Mouse (Mus musculus) liver, adult (tissue): ENCODE results near the gene Olfr972.
"Not testable (repeated sequence)": the region's sequence is repeated elsewhere in the genome, so short reads cannot be mapped to it uniquely, and the experiment has no call there.

Experiments
- GATA4 ChIP-seq: IDR thresholded peaks from 2 replicates; pipeline ENCODE4 v1.6.1; 2014; ENCODE audit warnings: mild to moderate bottlenecking, low read length; ENCODE audit not compliant: insufficient replicate concordance

Olfr972 gene

GRCm38 (mm10) chr9:39866122-39866521 is at the start of gene Olfr972:
Gene Olfr972 (plus strand): TSS chr9:39866422.
- TF ChIP-seq GATA4 = no peak

DNA sequence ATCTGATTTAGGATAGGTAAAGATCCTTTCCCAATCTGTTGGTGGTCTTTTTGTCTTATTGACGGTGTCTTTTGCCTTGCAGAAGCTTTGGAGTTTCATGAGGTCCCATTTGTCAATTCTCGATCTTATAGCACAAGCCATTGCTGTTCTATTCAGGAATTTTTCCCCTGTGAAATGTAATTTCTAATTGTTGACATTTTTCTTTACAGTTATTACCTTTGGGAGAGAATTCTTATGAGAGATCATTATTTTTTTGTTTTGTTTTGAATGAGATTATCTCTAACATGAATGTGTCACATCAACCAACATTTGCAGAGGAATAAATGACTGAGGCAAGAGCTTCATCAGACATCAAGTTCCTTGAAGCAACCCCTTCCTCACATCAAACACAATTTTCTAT is 29.6 kb upstream of the Olfr972 start, which contains the start of gene Olfr971:
Gene Olfr971, plus strand, starts transcription at position 301 of the 400 bp plus-strand sequence.
- TF ChIP-seq GATA4 = not testable (repeated sequence)

- no peak for TF ChIP-seq GATA4
Measured at GRCm38 (mm10) chr9:39905106-39905505, 38.9 kb downstream of the Olfr972 start.

DNA sequence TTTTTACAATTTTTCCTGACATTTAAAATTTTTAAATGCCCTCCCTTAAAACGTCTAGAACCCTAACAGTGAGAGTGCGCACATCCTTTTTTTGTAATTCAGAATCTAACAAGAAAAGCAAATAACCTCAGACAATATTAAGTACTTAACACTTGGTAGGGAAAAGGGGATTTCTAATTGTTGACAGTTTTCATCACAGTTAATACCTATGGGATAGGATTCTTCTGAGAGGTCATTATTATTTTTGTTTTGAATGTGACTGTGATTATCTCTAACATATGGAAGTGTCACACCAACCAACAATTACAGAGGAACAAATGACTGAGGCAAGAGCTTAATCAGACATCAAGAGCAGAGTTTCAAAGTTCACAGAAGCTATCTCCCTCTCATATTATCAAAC is 40.8 kb downstream of the Olfr972 start, which contains the start of gene Olfr229:
Gene Olfr229, plus strand, starts transcription at position 301 of the 400 bp plus-strand sequence.
- TF ChIP-seq GATA4 = no peak

GRCm38 (mm10) chr9:39909939-39910338 is 43.7 kb downstream of the Olfr972 start:
- no peak for TF ChIP-seq GATA4
